Mouse (Mus musculus) kidney, embryonic 14.5 days (tissue): ENCODE measurements at regions not wholly inside any gene's neighbourhood (a gene's known extent, or its start where the extent isn't known, plus 50 kb on each side); places are given as distances from the start of the nearest gene placed in this dataset.

Experiments
- ATAC-seq: fragments of 200-750 bp; cut with Nextera tagmentation; 2 replicates; pipeline ENCODE4 v1.8.0; 2017; ENCODE audit warnings: moderate number of reproducible peaks, mild to moderate bottlenecking, moderate TSS enrichment, moderate library complexity; ENCODE audit not compliant: low FRiP score, low TSS enrichment
- H3K27ac ChIP-seq: fragments of 300-500 bp; sonication (generic); 2 replicates; pipeline ENCODE4 v1.5.1; 2014; ENCODE audit warnings: low read depth, mild to moderate bottlenecking, low read length, moderate library complexity, mixed read lengths
- H3K27me3 ChIP-seq: fragments of 300-500 bp; sonication (generic); 2 replicates; pipeline ENCODE4 v1.6.1; 2014; ENCODE audit warnings: mild to moderate bottlenecking, low read length; ENCODE audit not compliant: control insufficient read depth, insufficient read depth
- H3K36me3 ChIP-seq: fragments of 300-500 bp; sonication (generic); 2 replicates; pipeline ENCODE4 v1.6.1; 2014; ENCODE audit warnings: low read length, mixed read lengths; ENCODE audit not compliant: control insufficient read depth, insufficient read depth
- H3K4me1 ChIP-seq: fragments of 300-500 bp; sonication (generic); 2 replicates; pipeline ENCODE4 v1.6.1; 2014; ENCODE audit warnings: low read length, mixed read lengths; ENCODE audit not compliant: control insufficient read depth, insufficient read depth
- H3K4me2 ChIP-seq: fragments of 300-500 bp; sonication (generic); replicated peaks from 2 replicates; pipeline ENCODE4 v1.6.1; 2014; ENCODE audit warnings: low read depth, mild to moderate bottlenecking, low read length
- H3K4me3 ChIP-seq: fragments of 300-500 bp; sonication (generic); 2 replicates; pipeline ENCODE4 v1.5.1; 2014; ENCODE audit warnings: mild to moderate bottlenecking, low read length
- H3K9ac ChIP-seq: fragments of 300-500 bp; sonication (generic); 2 replicates; pipeline ENCODE4 v1.6.1; 2014; ENCODE audit warnings: low read depth, mild to moderate bottlenecking, low read length, moderate library complexity
- H3K9me3 ChIP-seq: fragments of 300-500 bp; sonication (generic); 2 replicates; pipeline ENCODE4 v1.6.1; 2016; ENCODE audit warnings: low read length; ENCODE audit not compliant: control insufficient read depth
- WGBS: fragments of 180-500 bp; shearing (Covaris S2); extraction: QIAGEN DNeasy Blood & Tissue Kit; methylation state at CpG from one replicate; pipeline ENCODE4 v1.1.7; 2014; 5-methylcytosine and 5-hydroxymethylcytosine counted together

DNA sequence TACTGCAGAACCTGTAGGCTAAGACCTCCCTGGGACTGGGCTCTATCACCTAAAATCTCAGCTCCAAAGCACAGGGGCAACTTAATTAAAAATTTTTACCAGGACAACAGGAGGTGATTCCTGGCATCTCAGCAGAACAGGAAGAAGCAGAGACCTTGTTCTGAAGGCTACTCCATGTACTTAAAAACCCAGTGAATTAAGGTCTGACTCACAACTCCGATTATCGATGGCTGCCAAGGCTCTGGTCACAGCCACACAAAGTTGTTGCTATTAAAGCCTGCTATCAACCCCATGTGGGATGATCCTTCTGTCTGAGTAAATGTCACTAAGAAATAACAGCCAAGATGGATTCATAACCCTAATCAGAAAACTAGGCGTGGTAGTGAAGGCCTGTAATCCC lies 202.3 kb upstream of the Camk1g start:
- Histone ChIP-seq H3K9me3 (no peaks in the 10 kb centered on the region), H3K4me2 (no peak overlapping the region), H3K36me3 (no peaks in the 10 kb centered on the region), H3K4me1 (no peaks in the 10 kb centered on the region), H3K9ac (no peak overlapping the region), H3K4me3 (no peak overlapping the region), H3K27me3 (no peaks in the 10 kb centered on the region), H3K27ac (no peak overlapping the region)
- WGBS = 92% methylated on average over 3 of the region's 3 CpGs
- no peak for ATAC-seq

GRCm38 (mm10) chr1:193571088-193571487 lies 201.0 kb upstream of the Camk1g start:
- Histone ChIP-seq H3K9me3 (no peaks in the 10 kb centered on the region), H3K27me3 (no peaks in the 10 kb centered on the region), H3K4me1 (no peaks in the 10 kb centered on the region), H3K36me3 (no peaks in the 10 kb centered on the region), H3K4me3 (no peak overlapping the region), H3K4me2 (no peak overlapping the region), H3K27ac (no peak overlapping the region), H3K9ac (no peak overlapping the region)
- ATAC-seq = no peak

- H3K4me1 ChIP-seq = no peaks in the 10 kb centered on the region
- H3K36me3 ChIP-seq = no peaks in the 10 kb centered on the region
- no peaks in the 10 kb centered on the region for H3K9me3 ChIP-seq
- H3K4me3 ChIP-seq = no peak overlapping the region
- H3K27me3 ChIP-seq = no peaks in the 10 kb centered on the region
- no peak overlapping the region for H3K4me2 ChIP-seq
- 57% methylated on average over 4 of the region's 4 CpGs for WGBS
- no peak for ATAC-seq
- H3K27ac ChIP-seq = no peak overlapping the region
- no peak overlapping the region for H3K9ac ChIP-seq
Measured at GRCm38 (mm10) chr1:193568586-193569174, 198.6 kb upstream of the Camk1g start.

DNA sequence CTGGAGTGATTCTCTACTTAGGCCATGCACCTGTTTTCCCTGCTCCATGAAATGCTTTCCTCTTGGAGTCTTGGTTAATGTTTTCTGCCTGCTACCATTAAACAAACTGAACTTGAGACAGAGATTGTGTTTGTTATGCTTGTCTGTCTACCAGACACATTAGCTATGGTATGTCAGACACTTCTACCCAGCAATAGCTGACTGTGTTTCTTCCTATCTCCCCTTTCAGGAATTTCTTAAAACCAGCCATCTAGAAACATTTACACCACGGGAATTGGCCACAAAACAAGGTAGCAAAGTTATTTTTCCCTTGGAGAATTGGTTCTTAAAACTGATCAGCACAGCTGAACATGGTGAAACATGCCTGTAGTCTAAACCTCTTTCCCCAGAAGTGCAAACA lies 197.1 kb upstream of the Camk1g start:
- Histone ChIP-seq H3K27me3 (no peaks in the 10 kb centered on the region), H3K9me3 (no peaks in the 10 kb centered on the region), H3K9ac (no peak overlapping the region), H3K36me3 (no peaks in the 10 kb centered on the region), H3K27ac (no peak overlapping the region), H3K4me2 (no peak overlapping the region), H3K4me1 (no peaks in the 10 kb centered on the region), H3K4me3 (no peak overlapping the region)
- 53% methylated on average over 1 of the region's 1 CpGs for WGBS
- ATAC-seq = no peak

- Histone ChIP-seq H3K27ac (no peak overlapping the region), H3K4me2 (no peak overlapping the region), H3K4me1 (no peaks in the 10 kb centered on the region), H3K27me3 (no peaks in the 10 kb centered on the region), H3K36me3 (no peaks in the 10 kb centered on the region), H3K4me3 (no peak overlapping the region), H3K9me3 (no peaks in the 10 kb centered on the region), H3K9ac (no peak overlapping the region)
- 57% methylated on average over 3 of the region's 3 CpGs for WGBS
- ATAC-seq = no peak
Measured at GRCm38 (mm10) chr1:193564225-193564624, 194.1 kb upstream of the Camk1g start.

DNA sequence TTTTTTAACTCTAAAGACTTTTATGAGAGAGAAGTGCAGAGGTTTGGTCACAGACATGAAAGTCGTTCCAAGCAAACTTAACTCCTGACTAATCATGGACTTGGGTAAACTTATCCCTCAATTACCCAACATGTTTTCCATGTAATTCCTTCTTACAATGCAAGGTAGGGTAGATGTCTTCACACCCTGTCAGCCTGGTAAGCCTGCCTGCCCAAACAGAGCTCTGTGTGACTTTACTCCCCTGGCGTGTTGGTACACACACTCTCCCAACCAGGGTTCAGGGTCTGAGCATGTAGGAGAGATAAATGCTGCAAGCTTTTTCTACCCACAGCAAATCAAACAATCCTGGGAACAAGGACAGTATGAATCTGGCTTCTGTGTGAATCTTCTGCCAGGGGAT lies 192.1 kb upstream of the Camk1g start:
- H3K4me1 ChIP-seq = no peaks in the 10 kb centered on the region
- no peaks in the 10 kb centered on the region for H3K36me3 ChIP-seq
- 96% methylated on average over 2 of the region's 2 CpGs for WGBS
- no peak overlapping the region for H3K9ac ChIP-seq
- no peak for ATAC-seq
- no peaks in the 10 kb centered on the region for H3K27me3 ChIP-seq
- no peak overlapping the region for H3K4me3 ChIP-seq
- no peak overlapping the region for H3K27ac ChIP-seq
- H3K9me3 ChIP-seq = no peaks in the 10 kb centered on the region
- no peak overlapping the region for H3K4me2 ChIP-seq

GRCm38 (mm10) chr1:193558122-193558521 lies 188.0 kb upstream of the Camk1g start:
- Histone ChIP-seq H3K4me3 (no peak overlapping the region), H3K9me3 (no peaks in the 10 kb centered on the region), H3K27me3 (no peaks in the 10 kb centered on the region), H3K9ac (no peak overlapping the region), H3K36me3 (no peaks in the 10 kb centered on the region), H3K4me1 (no peaks in the 10 kb centered on the region), H3K27ac (no peak overlapping the region), H3K4me2 (no peak overlapping the region)
- no peak for ATAC-seq
- WGBS = 7% methylated on average over 4 of the region's 4 CpGs

- no peak overlapping the region for H3K9ac ChIP-seq
- 0 out of 2 replicates have a peak, but pooled peaks cover 6% of the 10 kb centered on the region for H3K4me1 ChIP-seq
- H3K36me3 ChIP-seq = no peaks in the 10 kb centered on the region
- no peak overlapping the region for H3K27ac ChIP-seq
- H3K4me3 ChIP-seq = no peak overlapping the region
- H3K27me3 ChIP-seq = no peaks in the 10 kb centered on the region
- no peaks in the 10 kb centered on the region for H3K9me3 ChIP-seq
- 89% methylated on average over 3 of the region's 3 CpGs for WGBS
- H3K4me2 ChIP-seq = no peak overlapping the region
- no peak for ATAC-seq
Measured at GRCm38 (mm10) chr1:193554731-193555130, 184.6 kb upstream of the Camk1g start.

GRCm38 (mm10) chr1:193552348-193552747 lies 182.2 kb upstream of the Camk1g start:
- H3K9me3 ChIP-seq = no peaks in the 10 kb centered on the region
- WGBS = 76% methylated on average over 2 of the region's 2 CpGs
- H3K27ac ChIP-seq = no peak overlapping the region
- no peaks in the 10 kb centered on the region for H3K36me3 ChIP-seq
- ATAC-seq = no peak
- H3K9ac ChIP-seq = no peak overlapping the region
- no peaks in the 10 kb centered on the region for H3K27me3 ChIP-seq
- H3K4me2 ChIP-seq = no peak overlapping the region
- H3K4me1 ChIP-seq = 0 out of 2 replicates have a peak, but pooled peaks cover 6% of the 10 kb centered on the region
- no peak overlapping the region for H3K4me3 ChIP-seq
